Mouse (Mus musculus): Measurements from ENCODE around the gene Serpina3b. TPM values are rescaled to one million over a fixed set of nuclear protein-coding genes. Genes with fewer than 3 reads are reported as not detected.

Serpina3b gene
- polyA plus RNA-seq (2017; shearing (Covaris generic)): under 1 TPM in 1 of 2 experiments, not detected in 1; 0.14 TPM

DNA sequence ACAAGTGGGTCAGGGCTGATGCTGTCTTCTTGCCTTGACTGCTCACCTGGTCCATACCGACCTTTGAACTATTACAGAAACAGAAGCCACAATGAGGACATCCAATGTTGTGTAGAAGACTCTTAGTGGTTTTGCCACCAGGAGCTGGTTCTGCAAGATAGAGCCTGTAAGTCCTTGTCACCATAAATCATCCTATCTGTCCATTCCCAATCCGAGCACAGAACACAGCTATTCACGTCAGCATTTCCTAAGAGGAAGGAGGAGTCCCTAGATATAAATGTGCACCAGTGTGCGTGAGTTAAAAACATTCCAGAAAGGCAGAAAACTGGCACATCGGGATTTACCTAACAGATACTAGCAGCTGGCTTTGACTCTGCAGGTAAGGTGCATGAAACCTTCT lies at the start of gene Serpina3b:
Gene Serpina3b (plus strand): TSS at position 301 of the 400 bp plus-strand sequence.

DNA sequence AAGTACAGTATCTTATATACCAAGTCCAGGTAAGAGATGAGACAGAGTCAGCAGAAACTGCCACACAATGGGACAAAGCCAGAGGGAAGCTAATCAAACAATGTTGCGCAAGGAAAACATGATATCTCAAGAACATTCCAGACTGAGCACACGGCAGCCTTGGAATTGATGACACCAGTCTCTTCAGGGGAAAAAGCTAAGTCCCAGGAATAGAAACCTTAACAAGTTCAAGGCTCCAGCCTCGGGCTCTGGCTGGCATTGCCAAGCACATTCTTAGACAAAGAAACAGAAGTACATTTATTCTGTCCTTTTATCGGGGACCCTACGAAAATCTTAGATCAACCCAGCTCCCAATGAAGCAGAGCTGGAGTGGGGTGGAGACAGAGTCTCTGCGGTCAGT lies 27.0 kb upstream of the Serpina3b start, which contains the start of gene Serpina5:
Gene Serpina5 (plus strand): TSS at position 346 of the 400 bp plus-strand sequence.

DNA sequence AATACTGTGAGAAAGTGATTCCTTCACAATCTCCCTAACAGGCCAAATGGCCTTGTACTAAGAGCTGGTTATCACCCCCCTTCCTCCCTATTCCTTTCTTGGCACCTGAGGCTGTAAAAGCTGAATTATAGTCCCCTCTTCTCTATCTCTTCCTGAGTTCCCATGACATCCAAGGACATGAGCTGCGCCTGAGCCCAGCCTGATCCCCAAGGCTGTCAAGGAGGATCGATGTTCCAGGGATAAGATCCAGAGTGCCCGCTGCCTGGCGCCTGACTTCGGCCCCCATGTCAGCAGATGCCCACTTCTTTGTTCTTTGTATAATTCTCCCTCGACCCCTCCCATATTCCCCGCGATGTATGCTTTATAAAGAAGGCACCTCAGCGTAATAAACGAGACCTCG lies 15.5 kb upstream of the Serpina3b start, which contains the start of gene Serpina3a:
Gene Serpina3a (plus strand): TSS at position 392 of the 400 bp plus-strand sequence.

DNA sequence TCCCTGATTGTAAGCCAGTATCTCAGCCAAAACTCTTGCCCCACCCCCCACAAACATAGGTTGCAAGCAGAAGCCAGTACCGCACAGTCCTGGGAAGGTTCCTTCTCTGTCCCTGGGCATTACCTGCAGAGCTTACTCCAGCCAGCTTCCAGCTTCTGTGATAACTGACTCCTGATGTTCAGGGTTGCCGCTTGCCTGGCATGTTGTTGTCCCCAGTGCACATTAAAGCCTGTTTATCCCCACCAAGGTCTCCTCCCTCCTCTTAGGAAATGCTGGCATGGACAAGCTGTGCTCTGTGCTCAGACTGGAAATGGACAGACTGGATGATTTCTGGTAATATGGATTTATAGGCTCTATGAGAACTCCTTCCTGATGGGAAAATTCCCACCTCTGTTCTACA lies 25.9 kb downstream of the Serpina3b start, which contains the start of gene Serpina3c:
Gene Serpina3c (minus strand): TSS at position 215 of the 400 bp plus-strand sequence.

Other genes with a start within 250 kb of the Serpina3b start
- not detected for gene Serpina1c, start 223.1 kb upstream of the Serpina3b start, polyA plus RNA-seq (2017; shearing (Covaris generic))
- not detected for gene Serpina1e, start 169.0 kb upstream of the Serpina3b start, polyA plus RNA-seq (2017; shearing (Covaris generic))
- under 1 TPM in 1 of 2 experiments, not detected in 1; 0.32 TPM for gene Serpina11, start 138.0 kb upstream of the Serpina3b start, polyA plus RNA-seq (2017; shearing (Covaris generic))
- 1 to 10 TPM in 1 of 2 experiments, under 1 TPM in 1; 0.23 to 1.1 TPM for gene Serpina9, start 114.2 kb upstream of the Serpina3b start, polyA plus RNA-seq (2017; shearing (Covaris generic))
- gene Serpina12, start 83.6 kb upstream of the Serpina3b start, polyA plus RNA-seq (2017; shearing (Covaris generic)): not detected
- gene Serpina5, start 26.9 kb upstream of the Serpina3b start, polyA plus RNA-seq (2017; shearing (Covaris generic)): not detected
- gene Serpina3a, start 15.3 kb upstream of the Serpina3b start, polyA plus RNA-seq (2017; shearing (Covaris generic)): under 1 TPM in 1 of 2 experiments, not detected in 1; 0.14 TPM
- gene Serpina3c, start 25.9 kb downstream of the Serpina3b start, polyA plus RNA-seq (2017; shearing (Covaris generic)): not detected
- 10 to 100 TPM; 21.4 to 31.2 TPM for gene Serpina3f, start 86.5 kb downstream of the Serpina3b start, polyA plus RNA-seq (2017; shearing (Covaris generic))
- gene Serpina3g, start 108.2 kb downstream of the Serpina3b start, polyA plus RNA-seq (2017; shearing (Covaris generic)): 100 to 1,000 TPM; 208 to 543 TPM
- gene Serpina3i, start 135.1 kb downstream of the Serpina3b start, polyA plus RNA-seq (2017; shearing (Covaris generic)): under 1 TPM in 1 of 2 experiments, not detected in 1; 0.48 TPM
- gene Serpina3j, start 186.6 kb downstream of the Serpina3b start, polyA plus RNA-seq (2017; shearing (Covaris generic)): not detected
- not detected for gene Serpina3k, start 210.5 kb downstream of the Serpina3b start, polyA plus RNA-seq (2017; shearing (Covaris generic))
- not detected for gene Serpina3m, start 210.5 kb downstream of the Serpina3b start, polyA plus RNA-seq (2017; shearing (Covaris generic))

Data from activated CD4-positive, CD25-positive, alpha-beta regulatory T cell (primary cell).